Mouse (Mus musculus): ENCODE results near the gene Adgrf4.

Adgrf4 gene

GRCm38 (mm10) chr17:42692136-42692535 lies at the start of gene Adgrf4:
Adgrf4 (minus strand) TSS chr17:42692284.
- no peak for DNase-seq (ENCODE audit: low spot score in 2 of 2)

DNA sequence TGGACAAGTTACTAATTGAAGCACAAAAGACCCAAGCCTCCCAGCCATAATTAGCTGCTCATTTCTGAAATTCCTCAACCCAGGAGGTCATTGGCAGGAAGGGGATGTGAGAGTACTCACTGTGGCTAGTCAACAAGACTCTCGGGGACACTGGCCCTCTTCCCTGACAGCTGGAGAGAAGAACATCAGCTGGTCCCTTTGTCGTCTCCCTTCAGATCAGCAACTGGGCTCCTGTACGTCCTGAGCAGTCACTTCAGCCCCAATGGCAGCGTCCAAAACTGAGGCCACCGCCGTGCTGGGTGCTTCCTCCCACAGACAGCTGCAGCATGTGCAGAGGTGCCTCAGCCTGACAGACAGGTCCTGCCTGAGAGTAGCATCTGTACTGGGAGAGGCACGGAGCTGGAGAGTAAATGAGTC lies 49.7 kb upstream of the Adgrf4 start, which contains the start of gene Adgrf2:
Gene Adgrf2 (minus strand): TSS at position 379 of the 417 bp plus-strand sequence.
- no peak for DNase-seq (ENCODE audit: low spot score in 2 of 2)

DNA sequence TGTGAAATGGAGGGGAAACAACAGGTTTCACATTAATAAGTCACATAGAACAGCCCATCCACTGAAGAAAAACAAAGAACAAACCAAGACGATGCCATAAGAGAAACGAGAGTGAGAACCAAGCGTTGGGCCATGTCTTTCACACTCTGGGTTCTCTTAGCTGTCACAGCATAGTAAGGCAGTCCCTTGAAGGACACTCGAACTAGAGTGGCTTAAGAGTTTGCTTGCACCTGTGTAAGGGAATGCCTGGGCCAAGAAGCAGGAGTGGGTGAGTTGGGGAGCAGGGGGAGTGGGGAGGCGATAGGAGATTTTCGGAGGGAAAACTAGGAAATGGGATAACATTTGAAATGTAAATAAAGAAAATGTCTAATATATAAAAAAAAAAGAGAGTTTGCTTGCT lies 46.7 kb upstream of the Adgrf4 start:
- DNase-seq (ENCODE audit: low spot score in 2 of 2): no peak

DNA sequence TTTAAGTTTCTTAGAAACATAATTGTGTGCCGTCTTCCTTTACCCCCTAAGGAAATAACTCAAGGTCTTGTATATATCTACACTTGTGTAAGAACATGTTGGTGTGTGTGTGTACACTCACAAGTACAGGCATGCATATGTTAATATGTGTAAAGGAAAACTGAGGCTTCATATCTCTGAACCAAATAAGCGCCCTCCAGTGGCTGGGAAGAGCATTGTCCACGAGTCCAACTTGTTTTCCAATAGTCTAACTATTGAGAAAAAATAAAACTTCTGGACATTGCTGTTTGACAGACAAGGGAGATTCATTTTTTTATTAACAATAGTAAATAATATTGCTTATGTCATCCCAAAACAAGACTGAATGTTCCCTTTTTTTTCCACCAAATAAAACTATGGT lies 25.1 kb upstream of the Adgrf4 start:
- no peak for DNase-seq (ENCODE audit: low spot score in 2 of 2)

- DNase-seq (ENCODE audit: low spot score in 2 of 2): no peak
These were observed 22.9 kb upstream of the Adgrf4 start for GRCm38 (mm10) chr17:42714991-42715390.

DNA sequence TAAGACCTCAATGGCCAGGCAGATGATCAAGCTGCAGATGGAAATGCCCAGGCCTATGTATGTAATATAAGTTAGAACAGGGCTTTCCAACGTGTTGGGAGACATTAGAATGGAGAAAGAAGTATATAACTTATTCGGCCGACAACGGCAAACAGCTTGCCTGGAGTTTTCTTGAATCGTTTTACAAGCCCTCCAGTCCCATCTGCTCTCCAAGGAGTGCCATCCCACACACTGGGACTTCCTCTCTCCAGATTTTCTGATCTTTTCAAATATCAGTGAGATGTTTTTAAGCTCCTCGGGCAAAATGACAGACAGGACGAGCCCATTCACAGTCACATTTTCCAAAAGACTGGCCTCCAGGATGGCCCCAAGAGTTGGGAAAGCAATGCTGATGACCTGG lies 18.6 kb upstream of the Adgrf4 start:
- no peak for DNase-seq (ENCODE audit: low spot score in 2 of 2)

GRCm38 (mm10) chr17:42705611-42706010 lies 13.5 kb upstream of the Adgrf4 start:
- no peak for DNase-seq (ENCODE audit: low spot score in 2 of 2)

GRCm38 (mm10) chr17:42702198-42702597 lies 10.1 kb upstream of the Adgrf4 start:
- no peak for DNase-seq (ENCODE audit: low spot score in 2 of 2)

DNA sequence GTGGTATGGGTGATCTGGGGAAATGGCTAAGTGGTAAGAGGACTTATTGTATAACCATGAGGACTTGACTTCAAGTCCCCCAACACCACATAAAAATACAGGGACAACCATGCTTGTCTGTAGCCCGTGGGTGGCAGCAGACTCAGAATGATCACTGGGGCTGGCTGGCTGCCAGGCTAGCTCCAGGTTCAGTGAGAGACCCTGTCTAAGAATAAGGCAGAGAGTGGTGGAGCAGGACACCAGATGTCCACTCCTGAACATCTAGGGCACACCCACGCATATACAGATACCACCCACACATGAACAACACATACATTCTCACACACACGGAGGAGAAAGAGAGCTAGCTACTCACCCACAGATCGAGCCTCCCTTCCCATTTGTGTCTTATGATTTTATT lies 2.6 kb upstream of the Adgrf4 start:
- DNase-seq (ENCODE audit: low spot score in 2 of 2): no peak

GRCm38 (mm10) chr17:42690531-42690930 lies 1.6 kb downstream of the Adgrf4 start:
- no peak for DNase-seq (ENCODE audit: low spot score in 2 of 2)

- DNase-seq (ENCODE audit: low spot score in 2 of 2): peak in 1 of 2 experiments; percentile 22
These were observed 33.3 kb downstream of the Adgrf4 start for GRCm38 (mm10) chr17:42658634-42659422.

DNA sequence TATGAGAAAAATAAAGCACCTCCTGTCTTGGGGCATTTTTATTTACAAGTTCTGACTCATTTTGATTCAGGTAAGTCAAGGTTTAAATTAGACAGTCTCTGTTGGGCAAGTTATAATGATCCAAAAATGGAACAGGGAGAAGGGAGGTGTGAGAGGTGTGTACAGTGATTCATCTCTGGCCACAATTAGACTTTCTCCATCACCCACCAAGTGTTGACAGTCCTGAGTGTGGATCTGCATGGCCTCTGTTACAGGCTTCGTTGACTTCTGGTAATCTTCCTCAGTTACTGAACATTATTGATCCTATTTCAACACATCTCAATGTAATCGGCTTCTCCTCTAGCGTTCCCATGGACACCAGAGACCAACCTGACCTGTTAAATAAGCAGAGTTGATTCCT lies 48.7 kb downstream of the Adgrf4 start:
- no peak for DNase-seq (ENCODE audit: low spot score in 2 of 2)

- no peak for DNase-seq (ENCODE audit: low spot score in 2 of 2)
These were observed 61.9 kb downstream of the Adgrf4 start for GRCm38 (mm10) chr17:42630206-42630605.

GRCm38 (mm10) chr17:42613043-42613737 lies 78.9 kb downstream of the Adgrf4 start:
- peak in 1 of 2 experiments; percentile 47 for DNase-seq (ENCODE audit: low spot score in 2 of 2)

DNA sequence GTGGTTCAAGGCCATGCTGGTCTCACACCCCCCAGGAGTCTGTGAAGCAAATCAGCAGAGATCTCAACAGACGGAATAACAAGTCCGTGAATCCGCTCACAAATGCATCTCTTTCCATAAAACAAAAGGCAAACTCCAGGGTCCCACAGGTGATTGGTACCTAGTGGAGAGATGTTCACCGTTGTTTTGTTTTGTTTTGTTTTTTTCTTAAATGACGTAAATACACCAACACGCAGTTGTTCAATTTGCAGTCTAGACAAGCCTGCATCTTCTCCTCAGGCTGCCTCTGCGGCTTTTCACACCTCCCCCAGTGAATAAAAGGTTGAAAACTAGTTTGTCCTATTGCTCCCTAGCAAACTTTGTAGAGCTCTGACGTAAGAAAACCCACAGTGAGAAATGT lies 80.8 kb downstream of the Adgrf4 start, which contains the start of gene Opn5:
Gene Opn5 (minus strand): TSS at position 101 of the 400 bp plus-strand sequence.
- DNase-seq (ENCODE audit: low spot score in 2 of 2): no peak

DNA sequence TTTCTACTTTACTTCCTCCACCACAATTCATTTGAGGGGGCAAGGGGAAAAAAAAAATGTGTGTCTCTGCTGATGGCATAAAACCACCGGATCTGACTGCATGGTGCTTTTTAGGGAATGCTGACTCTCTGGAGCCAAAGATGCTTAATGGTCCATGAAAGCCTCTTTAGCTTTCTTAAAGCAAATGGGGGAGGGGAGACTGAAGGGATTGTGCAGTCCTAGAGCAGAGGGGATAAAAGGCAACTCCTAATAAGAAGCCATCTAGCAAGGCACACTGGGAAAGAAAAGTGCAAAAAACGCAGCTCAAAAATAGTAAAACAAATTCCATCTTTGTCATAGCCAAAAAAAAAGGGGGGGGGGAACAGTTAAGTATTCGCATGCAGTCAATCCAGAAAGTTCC lies 83.8 kb downstream of the Adgrf4 start:
- DNase-seq (ENCODE audit: low spot score in 2 of 2): no peak
